Mouse (Mus musculus): ENCODE measurements around the gene Klhl2.

The Klhl2 gene

DNA sequence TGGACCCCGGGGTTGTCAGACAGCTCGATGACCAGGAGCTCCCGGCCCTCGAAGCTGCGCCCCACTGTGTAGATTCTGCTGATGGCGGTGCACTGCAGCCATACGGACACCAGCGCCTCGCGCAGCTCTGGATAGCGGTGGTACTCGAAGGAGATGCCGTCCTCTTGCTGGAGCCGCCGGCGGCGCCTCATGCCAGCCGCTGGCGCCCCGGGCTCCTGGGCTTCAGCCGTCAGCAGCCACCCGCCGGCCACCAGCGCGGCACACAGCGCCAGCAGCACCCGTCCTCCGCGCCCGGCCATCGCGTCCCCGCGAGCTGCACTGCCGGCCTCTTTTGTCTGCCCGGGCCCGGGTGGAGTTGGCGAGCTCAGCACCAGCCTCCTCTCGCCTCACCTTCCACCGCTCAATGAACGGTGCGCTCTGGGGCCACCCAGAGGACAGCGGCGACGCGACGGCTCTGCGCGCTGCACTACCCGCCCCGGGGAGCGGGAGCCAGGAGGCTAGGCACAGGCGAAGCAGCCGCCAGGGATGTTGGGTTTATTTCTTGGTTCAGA, 157.1 kb downstream of the Klhl2 start, which contains the start of gene Cpe:
Cpe (minus strand) TSS at position 404 of the 551 bp plus-strand sequence.
- peak; percentile 93 for DNase-seq (ENCODE audit: low spot score in 2 of 2)

DNA sequence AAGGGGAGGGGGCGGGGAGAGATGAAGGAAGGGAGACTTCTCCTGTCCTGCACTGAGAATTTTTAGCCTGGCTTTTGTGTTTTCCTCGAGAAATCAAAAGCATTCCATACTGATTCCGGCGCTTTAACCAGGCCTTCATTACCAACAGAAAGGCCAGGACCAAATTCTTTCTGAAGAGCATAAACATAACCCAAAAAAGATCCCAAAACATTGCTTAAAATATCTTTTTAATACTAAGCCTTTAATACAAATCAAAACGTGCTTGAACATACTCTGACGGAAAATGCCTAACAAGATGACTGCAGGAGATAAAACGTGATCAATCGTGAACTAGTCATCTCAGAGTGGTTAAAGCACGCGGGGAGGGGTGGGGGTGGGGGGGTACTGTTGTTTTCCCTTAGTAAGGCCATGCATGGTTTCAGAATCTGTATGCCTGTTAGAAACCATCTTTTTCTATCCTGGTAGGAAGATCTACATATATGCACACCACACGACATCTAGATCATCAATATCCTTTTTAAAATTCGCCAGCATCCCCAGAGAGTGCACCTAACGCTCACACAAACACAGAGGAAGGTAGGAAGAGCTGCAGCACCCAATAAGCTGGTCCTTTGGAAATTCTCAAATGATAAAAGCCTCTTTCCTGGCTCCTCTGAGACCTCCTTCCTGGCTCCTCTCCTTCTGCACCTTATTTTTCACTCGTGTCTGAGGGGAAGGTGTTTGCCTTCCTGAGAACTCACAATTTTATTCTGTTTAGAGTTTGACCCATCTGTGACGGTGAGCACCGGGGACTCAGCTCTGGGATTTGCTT, 158.0 kb downstream of the Klhl2 start:
- no peak for DNase-seq (ENCODE audit: low spot score in 2 of 2)

DNA sequence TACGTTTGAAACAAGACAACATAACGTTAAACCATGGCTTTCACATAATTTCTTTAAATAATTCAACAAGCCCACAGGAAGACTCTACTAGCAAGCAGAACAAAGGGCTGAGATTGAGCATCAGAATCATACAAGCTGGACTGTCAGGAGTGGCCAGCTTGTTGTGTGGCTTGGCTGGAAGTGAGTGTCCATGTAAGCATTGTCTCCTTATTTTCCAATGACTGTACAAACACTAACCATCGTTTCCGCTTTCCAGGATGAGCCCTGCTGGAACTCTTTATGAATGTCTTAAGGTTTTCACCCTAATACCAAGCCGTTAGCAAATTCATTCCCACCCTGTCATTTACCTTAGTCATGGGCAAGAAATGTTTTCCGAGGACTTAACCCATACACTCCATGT, 159.0 kb downstream of the Klhl2 start:
- no peak for DNase-seq (ENCODE audit: low spot score in 2 of 2)

DNA sequence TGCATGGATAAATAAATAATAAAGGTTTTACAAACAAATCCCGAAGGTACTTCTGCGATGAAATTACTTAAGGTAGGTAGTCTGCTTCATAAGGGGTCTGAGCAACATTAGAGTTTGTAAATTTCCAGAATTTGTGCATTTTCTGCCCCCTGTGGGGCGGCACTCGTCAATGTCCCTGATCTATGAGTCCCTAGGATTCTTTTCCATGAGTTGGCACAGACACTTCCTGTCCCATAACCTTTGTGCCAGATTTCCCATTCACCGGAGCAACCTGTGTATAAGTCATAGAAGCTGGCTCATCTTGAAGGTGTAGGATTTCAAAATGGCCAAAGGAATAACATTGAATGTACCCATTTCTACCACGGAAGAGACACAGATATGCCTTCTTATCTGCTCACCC, 159.5 kb downstream of the Klhl2 start:
- no peak for DNase-seq (ENCODE audit: low spot score in 2 of 2)

All from right cerebral cortex, postnatal 10 days (tissue).